Mouse (Mus musculus) megakaryocyte, embryonic 14.5 days (primary cell): Measurements from ENCODE around the gene Cldn4.

Experiments used
- FLI1 ChIP-seq: IDR thresholded peaks from 2 replicates; pipeline ENCODE4 v1.6.1; 2012; ENCODE audit warnings: low read length, inconsistent platforms, mixed read lengths
- GATA1 ChIP-seq: IDR thresholded peaks from 3 replicates; pipeline ENCODE4 v1.6.1; 2012; ENCODE audit warnings: mixed read lengths, low read length, inconsistent platforms, borderline replicate concordance

- no peak for TF ChIP-seq GATA1
- TF ChIP-seq FLI1, result no peak
These were observed 4.0 kb downstream of the Cldn4 start for GRCm38 (mm10) chr5:134942740-134943139.
